Mouse (Mus musculus) liver, embryonic 16.5 days (tissue): Measurements from ENCODE around the gene Slc16a1. TPM values are rescaled to one million over a fixed set of nuclear protein-coding genes. Genes with fewer than 3 reads are reported as not detected.

Source experiments
- ATAC-seq: fragments of 200-750 bp; cut with Nextera tagmentation; 2 replicates; pipeline ENCODE4 v1.8.0; 2017; ENCODE audit warnings: low read depth, mild to moderate bottlenecking, moderate number of reproducible peaks, moderate library complexity
- H3K27ac ChIP-seq: fragments of 300-500 bp; sonication (generic); 2 replicates; pipeline ENCODE4 v1.5.1; 2014; ENCODE audit warnings: mild to moderate bottlenecking, low read length
- H3K27me3 ChIP-seq: fragments of 300-500 bp; sonication (generic); 2 replicates; pipeline ENCODE4 v1.6.1; 2014; ENCODE audit warnings: low read depth, low read length, mixed read lengths; ENCODE audit not compliant: control insufficient read depth, insufficient read depth
- H3K36me3 ChIP-seq: fragments of 300-500 bp; sonication (generic); 2 replicates; pipeline ENCODE4 v1.6.1; 2014; ENCODE audit warnings: mild to moderate bottlenecking; ENCODE audit not compliant: control insufficient read depth, insufficient read depth
- H3K4me1 ChIP-seq: fragments of 300-500 bp; sonication (generic); 2 replicates; pipeline ENCODE4 v1.6.1; 2014; ENCODE audit warnings: low read depth, low read length, mixed read lengths; ENCODE audit not compliant: control insufficient read depth
- H3K4me2 ChIP-seq: fragments of 300-500 bp; sonication (generic); 2 replicates; pipeline ENCODE4 v1.6.1; 2014; ENCODE audit warnings: low read depth, low read length, mixed read lengths
- H3K4me3 ChIP-seq: fragments of 300-500 bp; sonication (generic); 2 replicates; pipeline ENCODE4 v1.5.1; 2014; ENCODE audit warnings: low read depth, mild to moderate bottlenecking, low read length
- H3K9ac ChIP-seq: fragments of 300-500 bp; sonication (generic); 2 replicates; pipeline ENCODE4 v1.6.1; 2014; ENCODE audit warnings: low read depth, low read length
- H3K9me3 ChIP-seq: fragments of 300-500 bp; sonication (generic); replicated peaks from 2 replicates; pipeline ENCODE4 v1.6.1; 2016; ENCODE audit warnings: low read length; ENCODE audit not compliant: control insufficient read depth
- WGBS: fragments of 180-500 bp; shearing (Covaris S2); extraction: QIAGEN DNeasy Blood & Tissue Kit; methylation state at CpG from one replicate; pipeline ENCODE4 v1.1.7; 2014; ENCODE audit not compliant: insufficient replicate concordance; 5-methylcytosine and 5-hydroxymethylcytosine counted together
- polyA plus RNA-seq: library from polyadenylated mRNA; unstranded; fragments of >200 nt; fragmentation: Nextera tagmentation; extraction: Ambion mirVana; gene quantifications from 2 replicates; pipeline ENCODE4 v1.2.1, GENCODE M21; 2015

The Slc16a1 gene
- polyA plus RNA-seq, 1 experiment from 2014 or later: 87.5 TPM

DNA sequence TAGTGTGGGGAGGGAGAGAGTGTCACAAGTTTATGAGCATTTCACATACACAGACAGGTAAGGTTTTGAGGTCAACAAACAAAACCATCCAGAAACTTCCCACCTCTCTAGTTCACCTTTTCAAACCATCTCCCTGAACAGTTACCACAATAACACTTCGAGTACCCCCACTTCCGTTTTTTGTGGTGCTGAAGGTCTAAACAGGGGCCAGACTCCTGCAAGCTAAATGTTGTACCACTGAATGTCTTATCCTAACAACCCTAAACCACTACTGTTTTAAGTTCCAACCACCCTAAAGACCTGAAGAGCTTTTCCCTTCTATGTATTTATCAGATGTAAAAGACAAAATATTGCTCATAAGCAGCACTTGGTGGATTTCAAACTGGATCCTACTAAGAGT, 2.0 kb upstream of the Slc16a1 start:
- peak overlapping the region; percentile 97 for H3K4me3 ChIP-seq
- H3K36me3 ChIP-seq: no peaks in the 10 kb centered on the region
- peaks cover 35% of the 10 kb centered on the region for H3K4me1 ChIP-seq
- WGBS: 39% methylated on average over 2 of the region's 2 CpGs
- no peaks in the 10 kb centered on the region for H3K9me3 ChIP-seq
- H3K27ac ChIP-seq: peak overlapping the region; percentile 98
- peak overlapping the region; percentile 62 for H3K4me2 ChIP-seq
- ATAC-seq: no peak
- H3K27me3 ChIP-seq: no peaks in the 10 kb centered on the region
- H3K9ac ChIP-seq: peak overlapping the region; percentile 98

DNA sequence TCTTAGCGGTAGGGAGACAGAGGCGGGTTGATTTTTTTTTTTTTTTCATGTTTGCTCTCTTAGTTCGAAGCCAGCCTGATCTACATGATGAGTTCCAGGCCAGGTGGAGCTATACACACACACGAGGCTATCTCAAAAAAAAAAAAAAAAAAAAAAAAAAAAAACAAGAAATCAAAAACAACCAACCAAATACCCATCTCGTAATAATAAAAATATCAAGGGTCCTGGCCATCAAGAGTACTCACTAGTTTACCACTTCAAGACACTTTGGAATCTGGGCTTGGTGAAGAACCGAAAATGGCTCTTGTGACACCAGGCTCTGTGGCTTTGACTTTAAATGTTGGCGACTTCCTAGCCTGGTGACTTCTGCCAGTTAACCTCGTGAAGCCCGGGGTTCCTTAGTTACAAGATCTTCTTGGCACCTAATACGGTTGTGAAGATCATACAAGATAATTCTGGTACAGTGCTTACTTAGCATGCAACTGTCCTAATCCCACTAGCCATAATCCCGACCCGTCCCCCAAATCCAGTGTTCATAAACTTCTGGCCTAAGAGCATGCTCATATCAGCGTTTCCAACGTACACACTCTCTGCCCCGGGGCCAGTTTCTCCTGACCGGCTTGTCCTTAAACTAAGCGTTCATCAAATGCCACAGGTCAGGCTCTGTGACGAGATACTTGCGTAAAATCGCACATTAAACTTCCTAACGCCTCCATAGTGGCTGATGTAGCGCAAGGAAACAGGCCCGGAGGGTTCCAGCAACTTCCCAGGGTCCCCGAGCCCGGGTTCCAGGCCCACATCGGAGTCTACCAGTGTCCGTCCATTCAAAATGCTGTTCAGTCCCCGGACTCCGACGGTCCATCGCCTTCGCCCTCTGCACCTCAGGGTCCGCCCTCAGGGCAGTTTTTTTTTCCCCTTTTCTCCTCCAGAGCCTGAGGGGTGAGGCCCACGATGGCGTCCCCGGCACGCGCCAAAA, 753 bp upstream of the Slc16a1 start:
- peaks cover 35% of the 10 kb centered on the region for H3K4me1 ChIP-seq

DNA sequence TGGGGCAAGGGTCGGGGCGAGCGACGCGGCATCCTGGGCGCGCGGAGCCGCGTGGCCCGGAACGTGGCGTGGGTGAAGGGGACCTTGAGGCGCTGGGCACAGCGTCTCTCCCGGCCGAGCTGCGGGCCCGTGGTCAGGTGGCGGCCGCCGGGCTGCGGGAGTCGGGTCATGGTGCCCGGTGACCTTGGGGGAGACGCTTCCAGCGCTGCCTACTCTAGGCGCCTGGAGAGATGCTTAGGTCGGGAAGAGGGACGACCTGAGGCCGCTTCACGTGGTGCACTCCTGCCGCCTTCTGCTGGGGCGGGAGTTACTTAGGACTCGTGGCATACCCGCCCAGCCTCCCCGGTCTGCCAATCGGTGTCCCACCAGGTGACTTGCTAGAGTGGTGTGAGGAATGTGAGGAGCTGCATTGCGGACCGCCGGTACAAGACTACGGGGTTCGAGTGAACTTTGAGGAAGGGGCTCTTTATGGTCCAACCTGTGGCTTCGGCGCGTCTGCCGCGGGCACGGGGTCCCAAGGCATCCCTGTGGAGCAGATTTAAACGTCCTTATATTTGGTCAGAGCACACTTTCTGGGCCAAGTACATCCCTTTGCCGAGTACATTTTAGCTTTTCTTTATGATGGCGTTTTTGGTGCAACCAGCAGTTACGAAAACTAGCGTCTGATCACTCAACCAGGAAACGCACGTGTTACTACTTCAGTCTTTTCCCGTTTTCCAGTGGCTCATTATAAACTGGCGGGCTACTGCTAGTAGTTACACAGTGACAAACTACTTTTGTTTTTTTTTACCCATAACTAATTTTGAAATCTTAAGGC, 672 bp downstream of the Slc16a1 start:
- peak overlapping the region; percentile 97 for H3K4me3 ChIP-seq
- WGBS: under 1% methylated on average over 53 of the region's 58 CpGs
- peak; percentile 75 for ATAC-seq
- peak overlapping the region; percentile 92 for H3K27ac ChIP-seq
- peak overlapping the region; percentile 98 for H3K9ac ChIP-seq
- H3K4me1 ChIP-seq: peaks cover 42% of the 10 kb centered on the region
- H3K27me3 ChIP-seq: no peaks in the 10 kb centered on the region
- no peaks in the 10 kb centered on the region for H3K9me3 ChIP-seq
- 0 out of 2 replicates have a peak, but pooled peaks cover 2% of the 10 kb centered on the region for H3K36me3 ChIP-seq
- peak overlapping the region; percentile 62 for H3K4me2 ChIP-seq

More for the DNA sequence above, 753 bp upstream of the Slc16a1 start:
- WGBS: 7% methylated on average over 38 of the region's 38 CpGs
- peak overlapping the region; percentile 98 for H3K27ac ChIP-seq
- H3K36me3 ChIP-seq: no peaks in the 10 kb centered on the region
- H3K4me3 ChIP-seq: peak overlapping the region; percentile 97
- H3K9ac ChIP-seq: peak overlapping the region; percentile 98
- H3K27me3 ChIP-seq: no peaks in the 10 kb centered on the region
- no peaks in the 10 kb centered on the region for H3K9me3 ChIP-seq
- ATAC-seq: peak; percentile 42
- peak overlapping the region; percentile 62 for H3K4me2 ChIP-seq

DNA sequence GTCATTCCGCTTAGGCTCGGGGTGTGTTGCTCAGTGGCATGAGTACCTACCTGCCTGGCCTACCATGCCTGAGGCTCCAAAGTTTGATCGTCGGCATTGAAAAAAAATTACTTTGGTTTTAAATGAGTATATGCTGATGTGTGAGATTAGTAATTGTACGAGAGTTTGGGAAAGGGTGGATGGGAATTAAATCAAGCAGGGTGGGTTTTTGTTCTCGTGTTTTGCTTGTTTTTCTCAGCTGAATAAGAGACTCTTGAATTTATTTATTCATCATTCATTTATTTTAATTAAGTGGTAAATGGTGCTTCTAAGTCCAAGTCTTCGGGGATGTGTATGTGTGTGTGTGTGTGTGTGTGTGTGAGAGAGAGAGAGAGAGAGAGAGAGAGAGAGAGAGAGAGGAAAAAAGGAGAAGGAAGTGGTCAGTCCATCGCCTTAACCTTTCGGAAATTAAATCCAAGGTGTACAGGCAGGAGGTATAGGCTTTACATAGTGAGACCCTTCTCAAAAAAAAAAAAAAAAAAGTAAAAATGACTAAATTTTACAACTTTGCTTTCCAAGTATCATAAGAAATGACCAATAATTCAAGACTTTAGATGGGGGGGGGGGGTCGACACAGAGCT, 1.4 kb downstream of the Slc16a1 start:
- H3K4me2 ChIP-seq: peak overlapping the region; percentile 62
- 3% methylated on average over 10 of the region's 10 CpGs for WGBS
- H3K4me3 ChIP-seq: peak overlapping the region; percentile 97
- peak overlapping the region; percentile 98 for H3K9ac ChIP-seq
- H3K36me3 ChIP-seq: 0 out of 2 replicates have a peak, but pooled peaks cover 2% of the 10 kb centered on the region
- no peaks in the 10 kb centered on the region for H3K9me3 ChIP-seq
- H3K4me1 ChIP-seq: peaks cover 48% of the 10 kb centered on the region
- no peak for ATAC-seq
- no peaks in the 10 kb centered on the region for H3K27me3 ChIP-seq
- peak overlapping the region; percentile 92 for H3K27ac ChIP-seq

DNA sequence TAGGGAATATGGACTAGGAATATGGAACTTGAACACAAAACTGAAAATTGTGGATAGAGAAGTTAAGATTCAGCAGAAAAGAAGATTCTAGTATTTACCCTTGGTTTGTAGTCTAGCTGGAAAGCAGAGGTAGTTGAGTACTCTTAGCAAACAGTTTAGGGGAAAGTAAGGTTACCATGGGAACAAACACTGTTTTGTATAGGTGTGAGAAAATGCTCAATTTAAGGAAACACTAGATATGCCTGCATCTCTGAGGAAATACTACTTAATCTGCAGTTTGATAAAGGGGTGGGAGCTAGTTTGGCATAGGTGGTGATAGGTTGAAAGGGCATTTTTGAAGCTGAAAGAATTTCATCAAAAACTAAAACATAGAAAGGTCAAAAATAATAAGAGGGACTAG, 2.4 kb downstream of the Slc16a1 start:
- Histone ChIP-seq H3K27me3 (no peaks in the 10 kb centered on the region), H3K27ac (peak overlapping the region; percentile 68), H3K9me3 (no peaks in the 10 kb centered on the region), H3K9ac (peak overlapping the region; percentile 98), H3K4me3 (peak overlapping the region; percentile 97), H3K4me2 (peak overlapping the region; percentile 62), H3K4me1 (peaks cover 48% of the 10 kb centered on the region), H3K36me3 (0 out of 2 replicates have a peak, but pooled peaks cover 2% of the 10 kb centered on the region)
- no peak for ATAC-seq

DNA sequence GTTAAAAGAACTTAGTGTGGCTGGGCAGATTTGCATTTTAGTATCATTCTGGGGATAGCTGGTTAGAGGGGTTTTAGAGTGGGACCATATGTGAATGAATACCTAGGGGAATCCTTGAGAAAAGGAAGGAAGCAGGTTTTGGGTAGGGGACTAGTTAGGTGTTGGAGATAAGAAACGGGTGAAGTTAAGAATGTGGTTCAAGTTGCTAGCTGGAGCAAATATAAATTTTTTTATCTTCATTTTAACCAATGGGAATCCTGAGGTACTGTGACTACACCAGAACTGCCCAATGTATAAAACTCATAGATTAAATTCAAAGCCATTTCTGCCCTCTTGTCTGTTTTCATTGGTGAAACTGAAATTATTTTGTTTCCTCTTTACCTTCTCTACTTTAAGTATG, 2.8 kb downstream of the Slc16a1 start:
- peak overlapping the region; percentile 97 for H3K4me3 ChIP-seq
- WGBS: 11% methylated on average over 1 of the region's 1 CpGs
- no peaks in the 10 kb centered on the region for H3K9me3 ChIP-seq
- peaks cover 51% of the 10 kb centered on the region for H3K4me1 ChIP-seq
- H3K36me3 ChIP-seq: 0 out of 2 replicates have a peak, but pooled peaks cover 2% of the 10 kb centered on the region
- no peaks in the 10 kb centered on the region for H3K27me3 ChIP-seq
- peak overlapping the region; percentile 98 for H3K9ac ChIP-seq
- H3K4me2 ChIP-seq: peak overlapping the region; percentile 62
- peak overlapping the region; percentile 68 for H3K27ac ChIP-seq
- no peak for ATAC-seq

DNA sequence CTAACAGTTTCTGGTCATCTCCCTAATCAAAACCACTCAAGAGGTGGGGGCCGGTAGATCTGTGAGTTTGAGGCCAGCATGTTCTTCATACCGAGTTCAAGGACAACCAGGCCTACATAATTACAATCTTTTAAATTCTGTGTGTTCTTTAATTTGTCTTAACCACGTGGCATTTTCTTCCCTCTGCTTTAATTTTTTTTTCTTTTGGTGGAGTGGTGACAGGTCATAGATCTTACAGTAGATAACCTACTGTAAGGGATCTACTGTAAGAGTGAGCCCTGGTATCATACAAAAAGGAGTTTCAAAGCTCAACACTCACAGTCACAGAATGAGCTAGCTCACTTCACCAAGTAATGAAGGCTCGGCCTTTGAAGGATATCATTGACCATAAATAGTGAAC, 4.6 kb downstream of the Slc16a1 start:
- H3K27me3 ChIP-seq: no peaks in the 10 kb centered on the region
- peak overlapping the region; percentile 75 for H3K27ac ChIP-seq
- no peaks in the 10 kb centered on the region for H3K9me3 ChIP-seq
- H3K36me3 ChIP-seq: 0 out of 2 replicates have a peak, but pooled peaks cover 2% of the 10 kb centered on the region
- ATAC-seq: no peak
- peak overlapping the region; percentile 48 for H3K4me2 ChIP-seq
- H3K4me1 ChIP-seq: peaks cover 53% of the 10 kb centered on the region
- no peak overlapping the region; the same call in 1 of the 2 replicates for H3K9ac ChIP-seq
- peak overlapping the region; percentile 10; the same call in 1 of the 2 replicates for H3K4me3 ChIP-seq
- 45% methylated on average over 4 of the region's 4 CpGs for WGBS

DNA sequence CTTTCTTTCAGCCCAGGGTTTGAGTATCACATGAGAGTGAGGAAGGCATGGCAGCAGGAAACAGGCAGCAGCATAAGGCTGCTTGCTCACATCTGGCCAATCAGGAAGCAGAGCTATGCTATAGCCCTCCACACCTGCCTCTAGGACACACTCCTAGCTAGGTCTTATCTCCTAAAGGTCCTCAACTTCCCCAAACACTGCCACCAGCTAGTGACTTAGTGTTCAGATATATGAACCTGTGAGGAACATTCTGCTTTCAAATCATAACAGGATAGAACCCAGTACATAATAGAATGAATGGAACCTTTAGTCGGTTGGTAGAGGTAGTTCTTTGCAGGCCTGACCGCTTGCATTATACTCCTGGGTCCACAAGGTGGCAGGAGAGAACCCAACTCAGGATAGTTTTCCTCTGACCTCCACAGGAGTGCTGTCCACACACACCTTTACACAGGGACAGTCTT, 5.4 kb downstream of the Slc16a1 start:
- Histone ChIP-seq H3K4me1 (peaks cover 53% of the 10 kb centered on the region), H3K9ac (no peak overlapping the region), H3K4me2 (peak overlapping the region; percentile 48), H3K27ac (peak overlapping the region; percentile 75), H3K9me3 (no peaks in the 10 kb centered on the region), H3K27me3 (no peaks in the 10 kb centered on the region), H3K36me3 (peaks cover 2% of the 10 kb centered on the region; the same call in 1 of the 2 replicates), H3K4me3 (peak overlapping the region; percentile 9; the same call in 1 of the 2 replicates)
- ATAC-seq: peak; percentile 70
- 1% methylated on average over 2 of the region's 2 CpGs for WGBS
